In the genomic region with DNA sequence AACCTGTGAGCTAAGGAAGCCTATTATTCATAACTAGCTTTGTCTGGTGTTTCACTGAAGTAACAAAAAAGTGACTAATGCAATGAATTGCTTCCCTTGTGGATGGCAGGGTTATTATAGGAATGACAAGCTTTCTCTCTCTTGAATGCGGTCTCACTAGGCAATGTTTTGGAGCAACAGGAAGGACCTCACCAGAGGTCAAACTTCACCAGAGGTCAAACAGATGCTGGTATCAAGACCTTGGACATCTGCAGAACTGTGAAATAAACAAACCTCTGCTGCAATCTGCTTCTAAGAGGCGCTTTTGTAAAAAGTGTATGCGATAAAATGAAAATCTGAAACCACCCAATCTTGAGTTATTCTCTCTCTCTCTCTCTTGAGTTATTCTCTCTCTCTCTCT, we compare ENCODE assay signal across 17 mouse cellular contexts. TPM values are rescaled to one million over a fixed set of nuclear protein-coding genes. Genes with fewer than 3 reads are reported as not detected.
"Had no signal": no experiment of that assay in that cellular context is flagged by ENCODE, and none has a peak within 500 bp of the region (broad histone marks: within the 10 kb centered on the region; RNA-seq: fewer than 3 reads in every experiment).

No protein-coding gene starts in this region.

- H3K27ac ChIP-seq: limb, embryonic 13.5 days; midbrain, embryonic 10.5 days; neural tube, embryonic 15.5 days had no signal

- H3K4me1 ChIP-seq: limb, embryonic 13.5 days; midbrain, embryonic 10.5 days; neural tube, embryonic 15.5 days had no signal

- H3K36me3 ChIP-seq: limb, embryonic 13.5 days; midbrain, embryonic 10.5 days; neural tube, embryonic 15.5 days had no signal

- H3K9ac ChIP-seq: limb, embryonic 13.5 days; lung, embryonic 14.5 days; neural tube, embryonic 15.5 days had no signal

- H3K4me3 ChIP-seq: limb, embryonic 13.5 days; midbrain, embryonic 10.5 days; myocyte; neural tube, embryonic 15.5 days had no signal

- ATAC-seq: intestine, postnatal 0 days had no signal

- H3K9me3 ChIP-seq: limb, embryonic 13.5 days; midbrain, embryonic 10.5 days; neural tube, embryonic 15.5 days had no signal

- H3K4me2 ChIP-seq: limb, embryonic 13.5 days; liver, embryonic 11.5 days; lung, embryonic 14.5 days; neural tube, embryonic 15.5 days had no signal

- DNase-seq: layer of hippocampus, adult 9-11 months; layer of hippocampus, postnatal 36 days; left cerebral cortex, postnatal 4 days; lung, embryonic 14.5 days; lung, postnatal 10 days; lung, postnatal 4 days; midbrain, embryonic 14.5 days; right cerebral cortex, adult 18-20 months; right cerebral cortex, postnatal 25 days; thymus, postnatal 36 days had no signal

- H3K27me3 ChIP-seq: limb, embryonic 13.5 days; neural tube, embryonic 15.5 days had no signal

RNA-seq across cellular contexts. Expression of gene Il33, which starts 42.2 kb away (rescaled TPM):
- total RNA-seq: megakaryocyte, adult 5-6 weeks had no signal
